Mouse (Mus musculus) thymus, postnatal 4 days (tissue): ENCODE data around the gene Hsd11b2.
"Not testable (repeated sequence)": the region's sequence is repeated elsewhere in the genome, so short reads cannot be mapped to it uniquely, and the experiment has no call there.

Source experiments
- DNase-seq: peaks from one replicate; pipeline ENCODE4 v3.0.0; 2021

The Hsd11b2 gene

DNA sequence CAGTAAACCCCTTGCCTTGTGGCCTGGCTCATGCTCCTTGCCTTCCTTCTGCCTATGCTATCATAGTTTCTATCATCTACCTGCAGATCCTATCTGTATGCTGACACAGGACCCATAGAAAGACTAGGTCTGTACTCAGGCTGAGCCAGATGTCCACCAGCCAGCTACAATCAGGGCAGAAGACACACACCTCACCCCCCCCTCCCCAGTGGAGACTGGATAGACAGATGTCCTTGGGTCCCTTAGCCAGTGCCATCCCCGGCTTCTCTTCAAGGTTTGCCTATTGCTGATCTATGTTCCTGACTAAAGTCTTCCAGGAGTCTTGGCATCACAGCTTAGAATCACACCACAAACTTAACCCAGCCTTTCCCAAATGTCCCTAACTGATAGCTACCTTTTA, 9.7 kb downstream of the Hsd11b2 start:
- DNase-seq: no peak

DNA sequence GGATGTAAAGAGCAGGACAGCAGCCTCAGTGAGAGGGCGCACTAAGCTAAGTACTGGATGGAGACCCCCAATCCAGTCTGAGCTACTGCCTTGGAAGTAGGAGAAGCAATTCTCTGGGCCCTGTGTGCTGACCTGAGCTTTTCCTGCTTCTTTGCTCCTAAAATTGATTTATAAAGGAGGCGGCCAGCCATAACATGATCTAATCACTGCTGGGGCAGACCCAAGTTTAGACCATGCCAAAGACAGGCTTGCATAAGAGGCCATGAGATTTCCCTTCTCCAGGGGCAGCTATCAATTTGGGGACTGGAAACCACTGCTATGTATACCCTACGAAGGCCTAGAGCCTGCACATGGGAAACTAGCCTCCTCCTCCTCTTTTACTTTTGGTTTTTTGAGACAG, 10.7 kb downstream of the Hsd11b2 start:
- no peak for DNase-seq

DNA sequence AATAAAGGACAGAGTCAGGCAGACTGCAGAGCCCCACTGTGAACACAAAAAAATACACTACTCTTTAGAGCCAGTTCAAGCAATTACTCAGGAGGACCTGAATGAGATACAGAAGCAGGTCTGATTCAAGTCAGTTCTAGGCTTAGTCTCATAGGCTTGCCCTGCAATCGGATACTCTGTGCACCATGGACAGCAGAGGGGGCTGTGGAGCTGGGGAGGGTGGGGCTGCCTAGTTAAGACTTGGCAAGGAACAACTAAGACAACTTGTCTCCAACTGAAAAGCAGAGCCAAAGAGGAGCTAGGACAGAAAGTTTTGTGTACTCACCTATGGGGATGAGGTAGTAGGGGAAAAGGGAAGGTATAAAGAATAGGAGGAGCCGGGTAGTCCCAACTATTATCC, 13.2 kb downstream of the Hsd11b2 start:
- peak; percentile 85 for DNase-seq

DNA sequence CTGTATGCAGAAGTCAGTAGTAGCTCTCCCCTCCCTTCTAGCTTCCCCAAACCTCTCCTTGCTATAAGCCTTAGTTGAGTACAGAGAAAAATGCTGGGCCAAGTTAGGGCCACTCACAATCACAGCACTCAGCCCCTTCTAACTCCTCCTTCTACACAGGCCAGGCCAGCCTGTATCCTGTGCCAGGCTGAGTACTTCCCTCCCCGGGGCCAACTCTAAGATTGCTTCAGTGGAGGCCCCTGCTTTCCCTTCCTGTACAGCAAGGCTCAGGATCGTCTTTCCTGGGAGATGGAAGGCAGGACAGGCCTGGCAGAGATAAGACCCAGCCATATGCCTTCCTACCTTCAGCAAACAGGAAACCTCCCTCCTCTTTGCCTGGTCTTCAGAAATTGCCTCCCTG, 14.9 kb downstream of the Hsd11b2 start:
- no peak for DNase-seq

DNA sequence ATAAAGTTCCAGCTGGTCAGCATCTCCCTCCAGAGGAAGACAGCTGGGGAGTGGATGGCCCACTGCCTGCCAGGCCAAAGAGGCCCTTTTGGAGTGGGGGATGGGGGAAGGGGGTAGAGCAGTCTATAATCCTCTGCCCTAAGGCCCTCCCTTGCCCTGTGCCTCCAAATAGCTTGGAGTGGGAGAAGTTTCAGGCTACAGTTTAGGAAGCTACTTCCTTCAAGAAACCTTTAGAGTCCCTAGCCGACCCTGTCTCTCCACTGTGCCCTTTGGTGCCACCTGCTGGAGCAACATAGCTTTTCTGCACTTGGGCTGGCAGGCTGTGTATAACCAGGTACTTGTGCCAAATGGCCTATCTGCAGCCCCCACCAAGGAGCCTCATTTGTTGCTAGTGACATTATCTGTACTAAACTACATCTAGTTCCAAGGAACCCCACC, 15.4 kb downstream of the Hsd11b2 start:
- peak; percentile 91 for DNase-seq

DNA sequence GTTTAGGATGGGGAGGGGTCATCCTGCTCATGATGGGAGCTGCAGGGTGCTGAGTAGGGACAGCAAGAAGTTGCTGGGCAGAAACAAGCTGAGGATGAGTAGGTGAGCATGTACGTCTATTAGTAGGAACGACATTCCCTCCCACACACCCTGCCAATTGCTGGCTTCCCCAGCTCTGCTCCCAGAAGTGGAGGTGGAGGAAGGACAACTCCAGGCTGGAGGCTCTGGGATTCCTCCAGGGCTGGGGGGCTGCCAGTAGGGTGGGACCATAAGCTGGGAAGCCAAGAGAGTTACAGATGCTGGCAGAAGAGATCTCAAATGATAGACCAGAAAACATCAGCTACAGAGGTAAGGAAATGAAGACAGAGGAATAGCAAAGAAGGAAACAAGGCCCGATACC, 18.0 kb downstream of the Hsd11b2 start:
- no peak for DNase-seq

DNA sequence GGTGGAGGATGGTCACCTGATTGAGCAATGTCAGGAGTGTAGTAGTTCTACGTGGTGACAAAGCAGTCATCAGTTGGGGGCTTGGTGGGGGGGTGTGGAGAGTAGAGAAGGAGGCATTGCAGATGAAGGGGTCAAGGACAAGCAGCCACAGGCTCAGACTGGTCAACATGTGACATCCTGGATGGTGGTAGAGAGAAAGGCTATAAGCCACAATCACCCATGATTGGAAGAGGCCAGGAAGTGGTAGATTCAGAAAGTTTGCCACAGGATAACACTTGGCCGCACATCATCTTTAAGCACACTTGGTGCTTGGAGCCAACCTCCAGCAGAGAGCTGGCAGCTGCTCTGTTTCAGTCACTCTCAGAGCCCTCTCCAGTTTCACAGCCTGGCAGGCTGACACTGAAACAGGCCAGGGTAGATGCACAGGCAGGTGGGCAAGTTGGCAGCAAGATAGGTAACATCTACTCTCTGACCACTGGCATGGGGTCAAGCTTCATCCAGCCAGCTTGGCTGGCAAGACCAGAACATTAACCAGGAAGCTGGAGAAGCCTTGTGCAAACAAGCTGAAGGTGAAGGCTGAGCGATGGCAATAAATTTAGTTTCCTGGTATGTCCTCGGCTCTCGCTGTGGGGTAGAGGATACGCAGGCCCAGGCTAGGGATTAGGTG, 18.6 kb downstream of the Hsd11b2 start:
- DNase-seq: no peak

DNA sequence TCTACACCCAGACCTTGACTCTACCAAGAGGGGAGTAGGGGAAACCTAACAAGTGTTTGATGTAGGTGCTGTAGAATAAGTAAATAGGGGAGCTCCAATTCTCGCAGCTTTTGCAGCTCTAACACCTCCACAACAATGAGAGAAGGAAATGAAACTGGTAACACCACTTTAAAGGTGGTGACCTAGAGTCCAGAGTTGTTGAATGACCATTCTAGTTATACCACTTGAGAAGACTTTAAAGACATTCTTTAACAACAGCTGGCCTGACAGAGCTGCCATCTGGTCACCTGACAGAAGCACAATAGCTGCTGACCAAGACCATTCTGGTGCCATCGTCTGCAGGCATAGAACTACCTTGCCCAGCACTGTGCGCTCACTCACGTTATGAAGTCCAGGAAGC, 20.4 kb downstream of the Hsd11b2 start:
- no peak for DNase-seq

DNA sequence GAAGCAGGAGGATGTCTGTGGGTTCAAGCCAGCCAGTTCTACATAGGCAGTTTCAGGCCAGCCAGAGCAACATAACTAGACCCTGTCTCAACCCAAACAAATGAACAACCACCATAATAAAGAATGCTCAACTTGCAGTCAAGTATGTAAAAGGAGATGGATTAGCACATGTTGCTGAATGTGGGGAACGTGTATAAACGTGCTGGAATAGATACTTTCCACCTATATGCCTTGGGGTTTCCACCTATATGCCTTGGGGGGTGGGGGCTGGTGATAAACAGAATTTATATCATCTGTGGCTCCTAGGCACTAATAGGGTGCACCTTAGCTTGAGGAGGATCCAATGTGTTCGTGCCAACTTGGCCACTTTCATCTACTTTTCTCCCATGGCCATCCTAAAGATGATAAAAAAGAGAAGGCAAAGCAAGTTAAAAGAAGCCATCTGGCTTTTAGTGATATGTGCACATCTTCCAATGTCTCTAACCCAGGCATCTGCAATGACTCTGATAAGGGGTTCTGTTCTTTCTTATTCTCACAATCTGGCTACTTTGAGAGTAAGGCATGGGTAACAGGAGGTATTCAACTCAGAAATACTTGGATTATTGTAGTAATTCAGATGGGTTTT, 23.6 kb downstream of the Hsd11b2 start:
- DNase-seq: no peak

DNA sequence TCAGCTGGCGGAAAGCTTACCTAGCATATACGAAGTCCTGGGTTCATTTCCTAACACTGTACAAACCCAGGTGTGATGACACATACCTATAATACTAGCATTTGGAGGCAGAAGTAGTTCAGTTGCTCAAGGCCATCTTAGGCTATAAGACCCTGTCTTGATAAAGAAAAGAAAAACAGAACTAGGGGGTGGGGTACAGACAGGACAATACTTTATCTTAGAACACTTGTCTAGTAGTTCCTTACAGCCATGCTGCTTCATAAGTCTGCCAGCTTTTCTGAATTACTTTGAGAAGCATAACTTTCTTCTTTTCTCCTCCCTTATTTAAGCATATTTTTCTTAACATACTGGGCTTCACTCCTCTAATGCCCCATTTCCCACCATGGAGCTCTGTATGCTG, 24.3 kb downstream of the Hsd11b2 start:
- DNase-seq: no peak

DNA sequence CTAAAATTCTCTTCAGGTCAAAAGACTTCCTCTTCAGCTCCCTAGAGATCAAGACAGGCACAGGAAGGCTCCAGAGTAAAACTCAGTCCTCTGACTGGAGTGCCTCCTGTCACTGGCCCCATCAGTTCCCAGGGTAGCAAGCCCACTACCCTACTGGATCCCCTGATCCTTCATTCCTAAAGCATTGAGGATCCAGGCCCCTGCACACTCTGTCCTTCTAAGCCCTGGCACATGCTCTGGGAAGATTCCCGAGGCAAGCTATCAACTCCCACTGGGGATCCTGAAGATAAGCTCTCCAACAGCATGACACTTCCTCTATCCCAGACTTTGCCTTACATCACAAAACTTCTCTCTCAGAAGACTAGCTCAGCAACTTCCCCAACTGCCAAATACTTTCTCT, 25.1 kb downstream of the Hsd11b2 start:
- no peak for DNase-seq

DNA sequence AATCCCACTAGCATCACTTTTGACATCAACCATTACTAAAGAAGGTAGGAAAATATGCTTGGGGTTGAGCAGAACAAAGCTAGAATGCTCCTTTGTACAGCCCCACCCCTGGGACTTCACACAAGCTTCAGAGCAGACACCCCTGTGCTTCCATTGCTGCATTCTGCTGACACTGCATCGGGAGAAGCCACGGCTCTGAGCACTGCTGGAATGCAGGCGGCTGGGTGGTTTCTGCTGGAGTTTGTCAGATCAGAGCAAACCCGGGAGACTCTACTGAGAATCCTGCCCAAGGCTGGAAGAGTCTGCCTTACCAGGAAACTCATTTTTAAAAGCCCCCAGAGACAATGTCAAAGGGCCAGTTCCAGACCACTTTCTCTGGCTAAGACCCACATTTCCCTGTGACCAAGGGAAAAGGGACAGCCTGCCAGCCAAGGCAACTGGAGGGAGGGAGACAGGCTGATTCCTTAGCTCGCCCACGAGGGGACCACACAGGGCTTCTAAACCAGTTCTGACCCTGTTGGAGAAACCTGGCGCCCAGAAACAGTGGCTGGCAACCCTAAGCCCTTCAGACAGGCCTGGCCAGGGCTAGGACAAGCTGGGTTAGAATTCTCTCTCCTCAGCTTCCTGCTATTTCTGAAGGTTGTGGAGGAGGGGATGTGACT, 26.1 kb downstream of the Hsd11b2 start:
- no peak for DNase-seq

DNA sequence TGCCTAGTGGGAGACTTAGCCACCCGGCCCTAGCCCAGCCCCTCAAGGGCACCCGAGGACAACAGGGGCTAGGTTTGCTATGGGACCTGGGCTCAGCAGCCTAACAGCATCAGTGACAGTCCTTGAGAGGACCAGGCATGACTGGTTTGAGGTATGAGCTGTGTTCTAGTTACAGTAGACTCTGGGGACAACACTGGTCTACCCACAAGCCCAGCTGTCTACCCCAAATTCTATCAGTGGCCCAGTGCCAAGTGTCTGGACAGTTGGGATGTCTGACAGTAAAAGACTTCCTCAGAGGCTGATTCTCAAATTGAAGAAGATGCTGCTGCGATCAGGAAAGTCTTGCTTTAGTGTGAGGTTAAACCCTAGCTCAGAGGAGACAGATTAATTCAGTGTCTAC, 26.7 kb downstream of the Hsd11b2 start:
- no peak for DNase-seq

DNA sequence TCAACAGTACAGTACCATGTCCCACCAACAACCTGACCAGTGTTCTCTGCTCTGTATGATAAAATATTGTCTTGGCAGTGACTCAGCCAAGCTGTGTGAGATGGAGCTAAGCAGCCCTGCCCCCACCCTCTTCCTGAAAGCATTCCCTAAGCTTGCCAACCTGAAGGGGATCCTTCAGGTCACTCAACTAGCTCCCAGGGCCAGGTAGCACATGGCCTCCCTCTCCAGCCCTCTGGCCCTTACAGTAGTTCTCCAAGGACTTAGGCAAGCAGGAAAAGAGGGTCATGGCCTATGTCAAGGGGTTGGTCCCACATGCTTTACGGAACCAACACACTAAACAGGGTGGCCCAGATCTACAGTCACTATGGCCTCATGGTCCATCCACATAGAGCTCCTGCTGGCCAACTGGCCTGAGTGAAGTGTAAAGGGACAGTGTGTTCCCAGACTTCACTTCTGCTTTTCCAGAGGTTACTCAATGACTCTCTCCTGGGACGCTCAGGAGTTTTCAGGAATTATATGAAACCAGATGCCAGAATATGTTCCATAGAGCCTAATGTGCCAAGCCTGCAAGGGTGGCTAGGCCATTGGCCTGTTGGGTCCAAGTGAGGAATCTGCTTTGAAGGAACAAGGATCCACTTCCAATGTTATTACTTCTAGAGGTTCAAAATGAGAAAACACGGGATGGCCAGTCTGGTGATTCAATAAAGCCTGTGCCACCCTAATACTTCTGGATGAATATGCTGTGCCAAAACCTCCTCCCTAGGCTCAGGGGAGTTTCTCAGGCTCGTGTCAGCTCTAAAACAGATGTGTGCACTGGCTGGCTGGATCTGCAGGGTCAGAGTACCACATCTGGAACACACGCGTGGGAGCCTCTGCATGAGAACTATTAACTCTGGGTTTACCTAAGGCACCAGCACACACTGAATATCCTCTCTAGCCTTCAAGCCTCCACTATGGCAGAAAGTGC, 28.1 kb downstream of the Hsd11b2 start:
- DNase-seq: no peak

DNA sequence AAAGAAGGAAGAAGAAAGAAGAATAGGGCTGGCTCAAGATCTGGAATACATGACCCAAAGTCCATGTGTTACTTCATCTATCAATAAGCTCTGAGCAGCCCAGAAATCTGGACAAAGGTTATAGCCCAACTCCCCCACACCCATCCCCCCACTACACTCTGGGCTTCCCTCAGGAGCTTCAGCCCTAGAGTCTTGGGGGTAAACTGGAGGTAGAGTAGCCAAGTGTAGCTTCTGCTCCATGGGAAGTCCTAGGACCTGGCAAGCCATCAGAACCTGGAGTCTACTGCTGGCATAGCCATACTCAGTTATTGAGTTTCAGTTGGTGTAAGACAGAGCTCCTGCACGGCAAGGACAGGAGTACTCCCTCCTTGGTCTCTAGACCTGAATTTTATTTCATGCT, 31.0 kb downstream of the Hsd11b2 start:
- no peak for DNase-seq

DNA sequence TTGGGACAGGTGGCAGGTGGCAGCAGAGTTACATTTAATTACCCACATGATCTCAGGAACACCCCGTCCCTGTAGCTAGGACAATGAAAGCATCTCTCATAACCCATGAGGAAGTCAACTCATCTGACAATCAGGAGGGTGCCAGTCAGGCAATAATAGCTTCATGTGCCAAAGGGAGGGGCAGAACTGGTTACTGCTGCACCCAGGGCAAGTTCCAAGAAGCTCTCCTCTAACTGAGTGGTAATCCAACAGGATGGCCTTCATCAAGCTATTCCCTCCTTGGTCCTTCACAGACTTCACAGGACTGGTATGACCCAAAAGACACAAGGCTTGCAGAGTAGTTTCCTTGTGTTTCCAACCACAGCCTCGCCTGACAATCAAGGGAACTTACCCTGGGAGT, 31.5 kb downstream of the Hsd11b2 start:
- DNase-seq: no peak

DNA sequence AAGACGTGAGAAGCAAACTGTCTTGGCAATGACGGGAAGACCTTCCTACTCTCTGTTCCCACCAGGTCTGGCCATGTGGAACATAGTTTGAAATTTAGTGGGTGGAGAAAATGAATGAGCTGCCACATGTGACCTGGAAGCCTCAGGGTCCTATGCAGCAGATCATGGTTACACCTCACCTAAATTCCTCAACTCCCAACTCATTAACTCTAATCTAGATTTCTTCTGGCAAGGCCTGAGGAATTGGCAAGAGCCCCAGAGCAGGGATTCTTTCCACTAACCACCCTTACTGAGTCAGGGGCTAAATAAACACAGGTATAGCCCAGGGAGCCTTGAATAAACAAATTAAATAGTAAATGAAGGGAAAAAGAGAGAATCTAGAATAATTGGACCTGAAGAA, 33.5 kb downstream of the Hsd11b2 start:
- DNase-seq: no peak

DNA sequence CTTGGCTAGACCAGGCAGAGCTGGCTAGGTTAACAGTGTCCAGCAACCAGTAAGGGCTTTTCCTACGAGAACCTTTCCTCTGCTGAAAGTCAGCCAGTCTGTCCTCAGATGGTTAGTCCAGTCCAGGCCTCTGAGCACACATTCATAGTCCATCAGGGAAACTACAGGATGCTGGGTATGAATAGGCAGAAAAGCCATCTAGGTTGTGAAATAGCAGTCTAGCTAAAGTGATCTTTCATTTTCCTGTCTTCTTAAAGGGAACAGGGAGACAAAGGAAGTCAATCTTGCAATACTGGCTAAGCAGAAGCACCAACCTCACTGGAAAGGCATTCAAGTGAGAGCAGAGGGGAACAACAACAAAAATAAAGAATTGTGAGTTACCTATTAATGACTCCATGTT, 34.3 kb downstream of the Hsd11b2 start:
- no peak for DNase-seq

DNA sequence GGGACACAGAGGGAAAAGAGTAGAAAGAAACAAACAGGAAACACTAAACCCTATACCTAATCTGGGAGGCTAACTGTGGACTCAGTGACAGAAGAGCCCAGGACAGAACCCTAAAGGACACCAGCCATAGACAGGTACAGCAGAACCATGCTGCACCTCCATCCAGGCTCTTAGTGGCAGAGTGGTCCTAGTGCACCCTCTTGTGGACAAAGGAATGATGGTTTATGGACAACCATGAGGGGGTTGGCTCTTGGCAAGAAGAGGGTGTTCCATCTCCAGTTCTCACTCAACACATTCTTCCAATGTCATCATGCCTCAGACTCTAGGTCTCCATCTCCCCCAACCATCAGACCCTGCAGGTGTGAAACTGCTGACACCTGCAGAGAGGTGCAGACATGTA, 35.5 kb downstream of the Hsd11b2 start:
- peak; percentile 52 for DNase-seq

DNA sequence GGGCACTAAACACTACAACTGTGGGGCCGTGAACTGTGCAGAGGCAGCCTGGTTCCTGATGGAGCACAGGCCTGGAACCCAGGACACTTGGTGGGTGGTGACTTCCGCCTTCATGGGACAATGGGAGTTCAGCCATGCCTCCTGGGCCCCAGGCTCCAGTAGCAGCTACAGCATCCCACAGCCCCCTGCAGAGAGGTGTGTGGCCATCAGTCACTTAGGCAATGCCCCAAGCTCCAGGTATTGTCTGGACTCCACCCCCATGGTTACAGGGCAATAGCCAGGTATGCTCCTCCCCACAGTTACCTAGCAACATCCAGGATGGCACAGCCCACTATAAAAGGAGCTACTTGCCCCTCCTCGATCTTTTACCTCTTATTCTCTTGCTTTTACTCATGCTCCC, 36.7 kb downstream of the Hsd11b2 start:
- no peak for DNase-seq

DNA sequence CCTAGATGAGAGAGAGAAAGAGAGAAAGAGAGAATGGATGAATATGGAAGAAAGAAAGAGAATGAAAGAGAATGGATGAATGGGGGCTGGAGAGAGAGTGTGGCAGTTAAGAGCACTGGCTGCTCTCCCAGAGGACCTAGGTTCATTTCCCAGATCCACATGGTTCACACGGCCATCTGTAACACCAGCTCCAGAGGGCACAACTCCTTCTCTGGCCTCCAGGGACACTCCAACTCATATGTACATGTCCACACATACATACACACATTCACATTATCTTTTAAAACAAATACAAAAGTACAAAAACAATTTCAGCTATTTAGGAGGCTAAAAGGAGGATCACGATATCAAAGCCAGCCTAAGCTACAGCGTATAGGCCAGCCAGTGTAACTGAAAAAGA, 44.3 kb downstream of the Hsd11b2 start:
- no peak for DNase-seq

DNA sequence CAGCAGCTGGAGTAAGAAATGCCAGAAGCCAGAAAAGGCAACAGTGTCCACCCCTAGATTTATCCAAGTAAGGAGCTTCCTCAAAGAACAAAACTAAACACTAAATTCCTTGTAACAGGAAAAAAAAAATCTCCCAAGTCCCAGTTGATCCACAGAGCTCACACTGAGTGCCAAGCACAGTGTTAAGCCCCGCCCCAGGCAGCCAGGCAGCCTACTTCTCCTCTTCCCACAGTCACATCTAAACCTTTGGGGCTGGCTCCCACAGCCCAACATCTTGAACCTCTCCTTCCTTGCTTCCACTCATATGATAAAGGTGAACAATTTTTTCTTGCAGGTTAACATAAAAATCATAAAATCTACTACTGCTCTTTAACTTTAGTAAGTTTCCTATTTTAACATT, 45.3 kb downstream of the Hsd11b2 start:
- DNase-seq: no peak

DNA sequence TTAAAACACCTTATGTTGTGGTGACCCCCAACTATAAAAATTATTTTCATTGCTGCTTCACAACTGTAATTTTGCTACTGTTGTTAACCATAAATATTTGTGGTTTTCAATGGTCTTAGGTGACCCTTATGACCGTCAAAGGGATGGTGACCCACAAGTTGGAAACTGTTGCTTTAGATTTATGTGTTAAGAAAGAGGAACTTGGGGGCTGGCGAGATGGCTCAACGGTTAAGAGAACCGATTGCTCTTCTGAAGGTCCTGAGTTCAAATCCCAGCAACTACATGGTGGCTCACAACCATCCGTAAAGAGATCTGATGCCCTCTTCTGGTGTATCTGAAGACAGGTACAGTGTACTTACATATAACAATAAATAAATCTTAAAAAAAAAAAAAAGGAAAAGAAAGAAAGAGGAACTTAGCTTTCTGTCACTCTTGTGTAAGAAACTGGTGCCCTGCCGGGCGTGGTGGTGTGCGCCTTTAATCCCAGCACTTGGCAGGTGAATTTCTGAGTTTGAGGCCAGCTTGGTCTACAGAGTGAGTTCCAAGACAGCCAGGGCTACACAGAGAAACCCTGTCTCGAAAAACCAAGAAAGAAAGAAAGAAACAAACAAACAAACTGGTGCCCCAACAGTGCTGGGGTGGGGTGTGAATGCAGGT, 46.1 kb downstream of the Hsd11b2 start:
- not testable (repeated sequence) for DNase-seq
